Mouse (Mus musculus): ENCODE measurements at regions not wholly inside any gene's neighbourhood (a gene's known extent, or its start where the extent isn't known, plus 50 kb on each side); places are given as distances from the start of the nearest gene placed in this dataset.

GRCm38 (mm10) chr5:111869011-111869410 lies 135.3 kb downstream of the Gm26897 start:
- Histone ChIP-seq H3K4me3 (ENCODE audit: low read depth, low read length) (no peak overlapping the region), H3K9me3 (ENCODE audit: low read length) (peaks cover 10% of the 10 kb centered on the region), H3K36me3 (ENCODE audit: insufficient read depth, low read length) (no peaks in the 10 kb centered on the region), H3K4me1 (ENCODE audit: insufficient read depth, low read length) (no peaks in the 10 kb centered on the region), H3K27ac (ENCODE audit: low read depth, low read length) (no peak overlapping the region), H3K27me3 (ENCODE audit: insufficient read depth, low read length) (no peaks in the 10 kb centered on the region), H3K4me2 (ENCODE audit: low read depth, low read length, poor library complexity, severe bottlenecking) (no peak overlapping the region), H3K9ac (replicated peaks; ENCODE audit: low read length, poor library complexity, severe bottlenecking) (no peak overlapping the region)
- ATAC-seq (ENCODE audit: low FRiP score) (no peak), DNase-seq (ENCODE audit: low spot score) (no peak)
- TF ChIP-seq CTCF (IDR thresholded peaks at IDR 0.05) = no peak
- WGBS = 73% methylated on average over 12 of the region's 12 CpGs

GRCm38 (mm10) chr5:111877165-111877793 lies 143.6 kb downstream of the Gm26897 start:
- Histone ChIP-seq H3K4me3 (ENCODE audit: low read depth, low read length) (no peak overlapping the region), H3K4me2 (ENCODE audit: low read depth, low read length, poor library complexity, severe bottlenecking) (no peak overlapping the region), H3K9me3 (ENCODE audit: low read length) (no peaks in the 10 kb centered on the region), H3K27ac (ENCODE audit: low read depth, low read length) (no peak overlapping the region), H3K36me3 (ENCODE audit: insufficient read depth, low read length) (no peaks in the 10 kb centered on the region), H3K9ac (replicated peaks; ENCODE audit: low read length, poor library complexity, severe bottlenecking) (no peak overlapping the region), H3K27me3 (ENCODE audit: insufficient read depth, low read length) (no peaks in the 10 kb centered on the region), H3K4me1 (ENCODE audit: insufficient read depth, low read length) (no peaks in the 10 kb centered on the region; the same call in 1 of the 2 replicates)
- no peak for ATAC-seq (ENCODE audit: low FRiP score)
- TF ChIP-seq CTCF (IDR thresholded peaks at IDR 0.05) = no peak
- DNase-seq (ENCODE audit: low spot score) = peak; percentile 26
- WGBS = 9% methylated on average over 8 of the region's 8 CpGs

- no peaks in the 10 kb centered on the region for H3K36me3 ChIP-seq (ENCODE audit: insufficient read depth, low read length)
- TF ChIP-seq CTCF (IDR thresholded peaks at IDR 0.05) = no peak
- H3K4me1 ChIP-seq (ENCODE audit: insufficient read depth, low read length) = no peaks in the 10 kb centered on the region; the same call in 1 of the 2 replicates
- no peak for ATAC-seq (ENCODE audit: low FRiP score)
- no peak overlapping the region for H3K4me2 ChIP-seq (ENCODE audit: low read depth, low read length, poor library complexity, severe bottlenecking)
- no peak for DNase-seq (ENCODE audit: low spot score)
- H3K27me3 ChIP-seq (ENCODE audit: insufficient read depth, low read length) = no peaks in the 10 kb centered on the region
- no peak overlapping the region for H3K9ac ChIP-seq (replicated peaks; ENCODE audit: low read length, poor library complexity, severe bottlenecking)
- no peak overlapping the region for H3K27ac ChIP-seq (ENCODE audit: low read depth, low read length)
- no peaks in the 10 kb centered on the region for H3K9me3 ChIP-seq (ENCODE audit: low read length)
- H3K4me3 ChIP-seq (ENCODE audit: low read depth, low read length) = no peak overlapping the region
Measured at GRCm38 (mm10) chr5:111879044-111879443, 145.3 kb downstream of the Gm26897 start.

GRCm38 (mm10) chr5:111880268-111880667 lies 146.5 kb downstream of the Gm26897 start:
- H3K36me3 ChIP-seq (ENCODE audit: insufficient read depth, low read length) = no peaks in the 10 kb centered on the region
- H3K27ac ChIP-seq (ENCODE audit: low read depth, low read length) = no peak overlapping the region
- ATAC-seq (ENCODE audit: low FRiP score) = no peak
- H3K9me3 ChIP-seq (ENCODE audit: low read length) = no peaks in the 10 kb centered on the region
- no peak overlapping the region for H3K4me3 ChIP-seq (ENCODE audit: low read depth, low read length)
- WGBS = 89% methylated on average over 2 of the region's 2 CpGs
- TF ChIP-seq CTCF (IDR thresholded peaks at IDR 0.05) = no peak
- H3K4me1 ChIP-seq (ENCODE audit: insufficient read depth, low read length) = no peaks in the 10 kb centered on the region; the same call in 1 of the 2 replicates
- no peak overlapping the region for H3K4me2 ChIP-seq (ENCODE audit: low read depth, low read length, poor library complexity, severe bottlenecking)
- no peaks in the 10 kb centered on the region for H3K27me3 ChIP-seq (ENCODE audit: insufficient read depth, low read length)
- DNase-seq (ENCODE audit: low spot score) = no peak
- no peak overlapping the region for H3K9ac ChIP-seq (replicated peaks; ENCODE audit: low read length, poor library complexity, severe bottlenecking)

GRCm38 (mm10) chr5:111881517-111881916 lies 147.8 kb downstream of the Gm26897 start:
- no peak overlapping the region for H3K4me3 ChIP-seq (ENCODE audit: low read depth, low read length)
- no peaks in the 10 kb centered on the region for H3K9me3 ChIP-seq (ENCODE audit: low read length)
- H3K27me3 ChIP-seq (ENCODE audit: insufficient read depth, low read length) = no peaks in the 10 kb centered on the region
- DNase-seq (ENCODE audit: low spot score) (no peak), ATAC-seq (ENCODE audit: low FRiP score) (no peak)
- H3K9ac ChIP-seq (replicated peaks; ENCODE audit: low read length, poor library complexity, severe bottlenecking) = no peak overlapping the region
- no peak overlapping the region for H3K27ac ChIP-seq (ENCODE audit: low read depth, low read length)
- WGBS = 39% methylated on average over 5 of the region's 5 CpGs
- H3K4me2 ChIP-seq (ENCODE audit: low read depth, low read length, poor library complexity, severe bottlenecking) = no peak overlapping the region
- no peaks in the 10 kb centered on the region; the same call in 1 of the 2 replicates for H3K4me1 ChIP-seq (ENCODE audit: insufficient read depth, low read length)
- TF ChIP-seq CTCF (IDR thresholded peaks at IDR 0.05) = no peak
- H3K36me3 ChIP-seq (ENCODE audit: insufficient read depth, low read length) = no peaks in the 10 kb centered on the region

- Histone ChIP-seq H3K9ac (replicated peaks; ENCODE audit: low read length, poor library complexity, severe bottlenecking) (no peak overlapping the region), H3K4me2 (ENCODE audit: low read depth, low read length, poor library complexity, severe bottlenecking) (no peak overlapping the region), H3K36me3 (ENCODE audit: insufficient read depth, low read length) (no peaks in the 10 kb centered on the region), H3K27me3 (ENCODE audit: insufficient read depth, low read length) (no peaks in the 10 kb centered on the region), H3K9me3 (ENCODE audit: low read length) (no peaks in the 10 kb centered on the region), H3K27ac (ENCODE audit: low read depth, low read length) (no peak overlapping the region), H3K4me1 (ENCODE audit: insufficient read depth, low read length) (no peaks in the 10 kb centered on the region), H3K4me3 (ENCODE audit: low read depth, low read length) (no peak overlapping the region)
- DNase-seq (ENCODE audit: low spot score) (no peak), ATAC-seq (ENCODE audit: low FRiP score) (no peak)
- 78% methylated on average over 4 of the region's 4 CpGs for WGBS
- TF ChIP-seq CTCF (IDR thresholded peaks at IDR 0.05) = no peak
Measured at GRCm38 (mm10) chr5:111887281-111887680, 153.6 kb downstream of the Gm26897 start.
